Mouse (Mus musculus) thymus, adult 2 months (tissue): ENCODE measurements at regions not wholly inside any gene's neighbourhood (a gene's known extent, or its start where the extent isn't known, plus 50 kb on each side); places are given as distances from the start of the nearest gene placed in this dataset.

Source experiments
- DNase-seq: peaks from one replicate; pipeline ENCODE4 v3.0.0; 2021
- H3K27ac ChIP-seq: fragments of 200-500 bp; 2 replicates; pipeline ENCODE4 v1.5.1; 2012; ENCODE audit warnings: low read length, control low read depth; ENCODE audit not compliant: control insufficient read depth, insufficient read depth
- H3K27me3 ChIP-seq: fragments of 200-500 bp; 2 replicates; pipeline ENCODE4 v1.6.1; 2012; ENCODE audit warnings: mild to moderate bottlenecking, low read length, moderate library complexity, mixed read lengths; ENCODE audit not compliant: control insufficient read depth, insufficient read depth
- H3K36me3 ChIP-seq: fragments of 200-500 bp; 2 replicates; pipeline ENCODE4 v1.6.1; 2012; ENCODE audit warnings: mild to moderate bottlenecking, low read length, moderate library complexity; ENCODE audit not compliant: control insufficient read depth, insufficient read depth
- H3K4me1 ChIP-seq: fragments of 200-500 bp; replicated peaks from 2 replicates; pipeline ENCODE4 v1.6.1; 2012; ENCODE audit warnings: low read length; ENCODE audit not compliant: control insufficient read depth, insufficient read depth
- H3K4me3 ChIP-seq: fragments of 200-500 bp; 2 replicates; pipeline ENCODE4 v1.5.1; 2012; ENCODE audit warnings: mild to moderate bottlenecking, low read length, control low read depth, moderate library complexity; ENCODE audit not compliant: control insufficient read depth, insufficient read depth
- CTCF ChIP-seq: fragments of 200-500 bp; IDR thresholded peaks from 2 replicates; pipeline ENCODE4 v1.5.1; 2012; ENCODE audit warnings: mild to moderate bottlenecking, control low read depth, low read length, moderate library complexity, borderline replicate concordance; ENCODE audit not compliant: control insufficient read depth, poor library complexity, insufficient read depth; ENCODE audit errors: extremely low read depth
- POLR2A ChIP-seq: fragments of 200-500 bp; IDR thresholded peaks from 2 replicates; pipeline ENCODE4 v1.6.1; 2012; ENCODE audit warnings: mild to moderate bottlenecking, low read length, control low read depth, moderate library complexity; ENCODE audit not compliant: control insufficient read depth, poor library complexity, insufficient read depth; ENCODE audit errors: extremely low read depth
- WGBS: fragments of 180-500 bp; shearing (Covaris S2); methylation state at CpG from one replicate; pipeline ENCODE4 v1.1.7; 2018; 5-methylcytosine and 5-hydroxymethylcytosine counted together

- Histone ChIP-seq H3K27ac (no peak overlapping the region), H3K4me1 (no peaks in the 10 kb centered on the region), H3K4me3 (no peak overlapping the region), H3K27me3 (no peaks in the 10 kb centered on the region), H3K36me3 (no peaks in the 10 kb centered on the region)
- WGBS = 47% methylated on average over 1 of the region's 1 CpGs
- TF ChIP-seq CTCF = no peak
- TF ChIP-seq POLR2A = no peak
- DNase-seq = no peak
Measured at GRCm38 (mm10) chr11:57432299-57432698, 86.1 kb downstream of the Fam114a2 start.

- no peaks in the 10 kb centered on the region for H3K4me1 ChIP-seq
- DNase-seq = no peak
- no peak for TF ChIP-seq POLR2A
- TF ChIP-seq CTCF = no peak
- H3K27ac ChIP-seq = no peak overlapping the region
- no peaks in the 10 kb centered on the region for H3K27me3 ChIP-seq
- no peak overlapping the region for H3K4me3 ChIP-seq
- no peaks in the 10 kb centered on the region for H3K36me3 ChIP-seq
Measured at GRCm38 (mm10) chr11:57431886-57432285, 86.5 kb downstream of the Fam114a2 start.

- TF ChIP-seq CTCF (no peak), POLR2A (no peak)
- Histone ChIP-seq H3K4me1 (no peaks in the 10 kb centered on the region), H3K4me3 (no peak overlapping the region), H3K36me3 (no peaks in the 10 kb centered on the region), H3K27me3 (no peaks in the 10 kb centered on the region), H3K27ac (no peak overlapping the region)
- WGBS = 61% methylated on average over 12 of the region's 12 CpGs
- peak; percentile 60 for DNase-seq
Measured at GRCm38 (mm10) chr11:57426046-57426805, 92.2 kb downstream of the Fam114a2 start.

- no peak for DNase-seq
- Histone ChIP-seq H3K4me3 (no peak overlapping the region), H3K27me3 (no peaks in the 10 kb centered on the region), H3K4me1 (no peaks in the 10 kb centered on the region), H3K27ac (no peak overlapping the region), H3K36me3 (no peaks in the 10 kb centered on the region)
- TF ChIP-seq CTCF (no peak), POLR2A (no peak)
- WGBS = 92% methylated on average over 6 of the region's 6 CpGs
Measured at GRCm38 (mm10) chr11:57419416-57419815, 99.0 kb downstream of the Fam114a2 start.

- 91% methylated on average over 11 of the region's 11 CpGs for WGBS
- H3K4me3 ChIP-seq = no peak overlapping the region
Measured at GRCm38 (mm10) chr11:57416011-57416410, 102.4 kb downstream of the Fam114a2 start.

GRCm38 (mm10) chr11:57415167-57415566, 103.2 kb downstream of the Fam114a2 start:
- no peak for TF ChIP-seq CTCF
- no peak for TF ChIP-seq POLR2A
- no peaks in the 10 kb centered on the region for H3K36me3 ChIP-seq
- WGBS = 91% methylated on average over 5 of the region's 5 CpGs
- H3K27me3 ChIP-seq = no peaks in the 10 kb centered on the region
- H3K27ac ChIP-seq = no peak overlapping the region
- H3K4me1 ChIP-seq = no peaks in the 10 kb centered on the region
- H3K4me3 ChIP-seq = no peak overlapping the region
- no peak for DNase-seq

More at GRCm38 (mm10) chr11:57416011-57416410, 102.4 kb downstream of the Fam114a2 start:
- Histone ChIP-seq H3K27me3 (no peaks in the 10 kb centered on the region), H3K27ac (no peak overlapping the region), H3K4me1 (no peaks in the 10 kb centered on the region), H3K36me3 (no peaks in the 10 kb centered on the region)
- TF ChIP-seq POLR2A (no peak), CTCF (no peak)
- DNase-seq = no peak

GRCm38 (mm10) chr11:57414697-57415096, 103.7 kb downstream of the Fam114a2 start:
- WGBS = 95% methylated on average over 7 of the region's 7 CpGs
- no peak for TF ChIP-seq CTCF
- TF ChIP-seq POLR2A = no peak
- no peak overlapping the region for H3K4me3 ChIP-seq
- DNase-seq = no peak
- H3K27ac ChIP-seq = no peak overlapping the region
- H3K27me3 ChIP-seq = no peaks in the 10 kb centered on the region
- no peaks in the 10 kb centered on the region for H3K36me3 ChIP-seq
- no peaks in the 10 kb centered on the region for H3K4me1 ChIP-seq

GRCm38 (mm10) chr11:57413271-57413670, 105.1 kb downstream of the Fam114a2 start:
- no peak for DNase-seq
- 90% methylated on average over 4 of the region's 4 CpGs for WGBS
- Histone ChIP-seq H3K27me3 (no peaks in the 10 kb centered on the region), H3K27ac (no peak overlapping the region), H3K36me3 (no peaks in the 10 kb centered on the region), H3K4me3 (no peak overlapping the region), H3K4me1 (no peaks in the 10 kb centered on the region)
- no peak for TF ChIP-seq POLR2A
- no peak for TF ChIP-seq CTCF
